Mouse (Mus musculus): ENCODE measurements at regions not wholly inside any gene's neighbourhood (a gene's known extent, or its start where the extent isn't known, plus 50 kb on each side); places are given as distances from the start of the nearest gene placed in this dataset.

DNA sequence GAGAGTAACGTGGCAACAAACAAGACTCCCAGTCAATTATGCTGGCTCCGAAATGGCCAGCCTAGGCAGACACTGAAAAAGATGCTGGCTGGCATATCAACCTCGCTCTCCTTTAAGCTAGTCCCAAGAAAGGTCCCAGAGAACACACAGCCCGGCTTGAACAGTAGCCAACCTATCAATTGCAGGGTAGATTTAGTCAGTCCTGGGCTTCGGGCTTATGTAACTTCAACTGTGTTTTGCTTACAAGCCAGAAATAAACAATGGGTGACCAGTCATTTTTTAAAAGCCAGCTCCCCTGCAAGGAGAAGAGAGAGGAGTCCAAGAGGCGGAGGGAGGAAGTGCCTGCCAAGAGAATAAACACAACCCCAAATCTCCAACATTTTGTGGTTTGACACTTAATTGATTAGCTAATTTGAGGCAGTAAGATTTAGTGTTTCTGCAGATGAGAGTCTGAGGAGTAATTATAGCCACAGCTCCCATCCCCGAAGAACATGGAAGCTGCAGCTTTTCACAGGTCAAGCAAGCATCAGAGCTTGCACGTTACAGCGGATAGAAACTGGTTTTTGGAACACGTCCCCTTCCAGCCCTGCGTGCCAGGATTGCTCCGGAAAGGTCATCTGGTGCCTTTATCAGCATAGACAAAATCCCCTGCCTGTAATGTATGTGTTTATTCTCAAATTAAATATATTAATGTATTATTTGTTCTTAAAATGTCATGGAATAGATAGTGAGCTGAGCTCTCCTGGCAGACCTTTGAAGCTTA, 322.1 kb downstream of the Gm45692 start:
- TF ChIP-seq CTCF (IDR thresholded peaks at IDR 0.05; ENCODE audit: low read depth, low read length): no peak
- no peak for TF ChIP-seq POLR2A (IDR thresholded peaks at IDR 0.05; ENCODE audit: insufficient read depth, low read length)
- TF ChIP-seq EP300 (IDR thresholded peaks at IDR 0.05; ENCODE audit: insufficient read depth, low read depth, low read length): no peak
